Mouse (Mus musculus) embryonic fibroblast, embryonic 13.5 days (primary cell): Measurements from ENCODE around the gene Ccdc114. TPM values are rescaled to one million over a fixed set of nuclear protein-coding genes. Genes with fewer than 3 reads are reported as not detected.
A peak's percentile ranks its signal among the peaks of the same experiment; 100 is the strongest.
"Not testable (repeated sequence)": the region's sequence is repeated elsewhere in the genome, so short reads cannot be mapped to it uniquely, and the experiment has no call there.

ENCODE experiments used
- H3K27ac ChIP-seq: 2 replicates; pipeline ENCODE4 v1.5.1; 2012; ENCODE audit warnings: low read length, control low read depth, inconsistent platforms; ENCODE audit not compliant: insufficient read depth
- H3K4me1 ChIP-seq: 2 replicates; pipeline ENCODE4 v1.6.1; 2011; ENCODE audit warnings: low read length; ENCODE audit not compliant: control insufficient read depth, insufficient read depth
- H3K4me3 ChIP-seq: 2 replicates; pipeline ENCODE4 v1.5.1; 2011; ENCODE audit warnings: mild to moderate bottlenecking, control low read depth, low read length; ENCODE audit not compliant: insufficient read depth
- CTCF ChIP-seq: IDR thresholded peaks from 2 replicates; pipeline ENCODE4 v1.5.1; 2011; ENCODE audit warnings: mild to moderate bottlenecking, control low read depth, low read length, moderate library complexity, borderline replicate concordance; ENCODE audit not compliant: insufficient read depth
- POLR2A ChIP-seq: IDR thresholded peaks from 2 replicates; pipeline ENCODE4 v1.6.1; 2011; ENCODE audit warnings: low read depth, mild to moderate bottlenecking, control low read depth, low read length, moderate library complexity
- polyA plus RNA-seq: library from polyadenylated mRNA; stranded (reverse); fragments of >200 nt; gene quantifications from 2 replicates; pipeline ENCODE4 v1.2.4, GENCODE M21; 2011; ENCODE audit warnings: low read depth; ENCODE audit not compliant: missing spikeins, insufficient read length

The Ccdc114 gene
- polyA plus RNA-seq, 1 experiment, result 1.1 TPM

- H3K27ac ChIP-seq, result no peak overlapping the region
- H3K4me1 ChIP-seq, result peaks cover 4% of the 10 kb centered on the region; the same call in 1 of the 2 replicates
- TF ChIP-seq POLR2A (no peak), CTCF (no peak)
- no peak overlapping the region for H3K4me3 ChIP-seq
These were observed 551 bp downstream of the Ccdc114 start for GRCm38 (mm10) chr7:45924429-45924816.

- no peak for TF ChIP-seq POLR2A
- TF ChIP-seq CTCF, result no peak
- H3K4me3 ChIP-seq, result no peak overlapping the region
These were observed 4.9 kb downstream of the Ccdc114 start for GRCm38 (mm10) chr7:45928626-45929295.

GRCm38 (mm10) chr7:45929688-45930087 is 5.8 kb downstream of the Ccdc114 start:
- no peak for TF ChIP-seq CTCF
- TF ChIP-seq POLR2A, result no peak
- Histone ChIP-seq H3K4me1 (no peaks in the 10 kb centered on the region), H3K27ac (no peak overlapping the region), H3K4me3 (no peak overlapping the region)

More at GRCm38 (mm10) chr7:45928626-45929295, 4.9 kb downstream of the Ccdc114 start:
- Histone ChIP-seq H3K4me1 (no peaks in the 10 kb centered on the region), H3K27ac (no peak overlapping the region)

- not testable (repeated sequence) for H3K4me3 ChIP-seq, H3K27ac ChIP-seq
These were observed 9.9 kb downstream of the Ccdc114 start for GRCm38 (mm10) chr7:45933766-45934165.

GRCm38 (mm10) chr7:45935114-45935513 is 11.2 kb downstream of the Ccdc114 start:
- no peak overlapping the region for H3K27ac ChIP-seq
- H3K4me1 ChIP-seq, result no peaks in the 10 kb centered on the region
- no peak overlapping the region for H3K4me3 ChIP-seq
- no peak for TF ChIP-seq POLR2A
- peak; percentile 83; the same call in 1 of the 2 replicates for TF ChIP-seq CTCF

More at GRCm38 (mm10) chr7:45933766-45934165, 9.9 kb downstream of the Ccdc114 start:
- not testable (repeated sequence) for H3K4me1 ChIP-seq

- TF ChIP-seq POLR2A, result no peak
- no peak for TF ChIP-seq CTCF
- Histone ChIP-seq H3K4me3 (no peak overlapping the region), H3K4me1 (no peaks in the 10 kb centered on the region), H3K27ac (no peak overlapping the region)
These were observed 16.0 kb downstream of the Ccdc114 start for GRCm38 (mm10) chr7:45939836-45940235.

GRCm38 (mm10) chr7:45941986-45942385 is 18.1 kb downstream of the Ccdc114 start:
- Histone ChIP-seq H3K4me1 (no peaks in the 10 kb centered on the region), H3K4me3 (no peak overlapping the region), H3K27ac (no peak overlapping the region)
- TF ChIP-seq CTCF (no peak), POLR2A (no peak)

- not testable (repeated sequence) for H3K4me1 ChIP-seq, H3K4me3 ChIP-seq, H3K27ac ChIP-seq
These were observed 19.4 kb downstream of the Ccdc114 start for GRCm38 (mm10) chr7:45943280-45943679.

- Histone ChIP-seq H3K4me1 (no peaks in the 10 kb centered on the region), H3K4me3 (no peak overlapping the region), H3K27ac (no peak overlapping the region)
- no peak for TF ChIP-seq CTCF
- TF ChIP-seq POLR2A, result no peak
These were observed 25.2 kb downstream of the Ccdc114 start for GRCm38 (mm10) chr7:45949061-45949460.

- Histone ChIP-seq H3K27ac (no peak overlapping the region), H3K4me3 (no peak overlapping the region), H3K4me1 (no peaks in the 10 kb centered on the region)
- TF ChIP-seq CTCF (no peak), POLR2A (no peak)
These were observed 32.7 kb downstream of the Ccdc114 start for GRCm38 (mm10) chr7:45956611-45957010.

GRCm38 (mm10) chr7:45971831-45972723 is 48.2 kb downstream of the Ccdc114 start:
- no peak overlapping the region for H3K27ac ChIP-seq
- no peak for TF ChIP-seq CTCF
- no peak for TF ChIP-seq POLR2A
- H3K4me3 ChIP-seq, result no peak overlapping the region
- H3K4me1 ChIP-seq, result no peaks in the 10 kb centered on the region
